Mouse (Mus musculus) heart, embryonic 15.5 days (tissue): ENCODE measurements around the gene Exosc2. TPM values are rescaled to one million over a fixed set of nuclear protein-coding genes. Genes with fewer than 3 reads are reported as not detected.

Experiments
- ATAC-seq: fragments of 200-750 bp; cut with Nextera tagmentation; replicated peaks from 2 replicates; pipeline ENCODE4 v1.8.0; 2017; ENCODE audit warnings: low read depth, moderate TSS enrichment; ENCODE audit not compliant: insufficient number of reproducible peaks, insufficient read depth, low FRiP score
- H3K27ac ChIP-seq: fragments of 300-500 bp; sonication (generic); 2 replicates; pipeline ENCODE4 v1.5.1; 2015; ENCODE audit warnings: mild to moderate bottlenecking, inconsistent platforms
- H3K27me3 ChIP-seq: fragments of 300-500 bp; sonication (generic); 2 replicates; pipeline ENCODE4 v1.6.1; 2015; ENCODE audit warnings: inconsistent platforms
- H3K36me3 ChIP-seq: fragments of 300-500 bp; sonication (generic); 2 replicates; pipeline ENCODE4 v1.6.1; 2015; ENCODE audit warnings: mild to moderate bottlenecking, inconsistent platforms
- H3K4me1 ChIP-seq: fragments of 300-500 bp; sonication (generic); replicated peaks from 2 replicates; pipeline ENCODE4 v1.6.1; 2015; ENCODE audit warnings: inconsistent platforms
- H3K4me2 ChIP-seq: fragments of 300-500 bp; sonication (generic); 2 replicates; pipeline ENCODE4 v1.6.1; 2015; ENCODE audit warnings: inconsistent platforms, mild to moderate bottlenecking, moderate library complexity
- H3K4me3 ChIP-seq: fragments of 300-500 bp; sonication (generic); 2 replicates; pipeline ENCODE4 v1.5.1; 2015; ENCODE audit warnings: mild to moderate bottlenecking, inconsistent platforms
- H3K9ac ChIP-seq: fragments of 300-500 bp; sonication (generic); 2 replicates; pipeline ENCODE4 v1.6.1; 2015; ENCODE audit warnings: mild to moderate bottlenecking, inconsistent platforms
- H3K9me3 ChIP-seq: fragments of 300-500 bp; sonication (generic); replicated peaks from 2 replicates; pipeline ENCODE4 v1.6.1; 2016; ENCODE audit warnings: inconsistent platforms
- WGBS: fragments of 180-500 bp; shearing (Covaris S2); methylation state at CpG from one replicate; pipeline ENCODE4 v1.1.7; 2015; ENCODE audit warnings: mixed read lengths; 5-methylcytosine and 5-hydroxymethylcytosine counted together
- polyA plus RNA-seq: library from polyadenylated mRNA; unstranded; fragments of >200 nt; fragmentation: Nextera tagmentation; extraction: Ambion mirVana; gene quantifications from 2 replicates; pipeline ENCODE4 v1.2.1, GENCODE M21; 2015

Gene Exosc2
- polyA plus RNA-seq, 1 experiment from 2014 or later: 30.2 TPM

DNA sequence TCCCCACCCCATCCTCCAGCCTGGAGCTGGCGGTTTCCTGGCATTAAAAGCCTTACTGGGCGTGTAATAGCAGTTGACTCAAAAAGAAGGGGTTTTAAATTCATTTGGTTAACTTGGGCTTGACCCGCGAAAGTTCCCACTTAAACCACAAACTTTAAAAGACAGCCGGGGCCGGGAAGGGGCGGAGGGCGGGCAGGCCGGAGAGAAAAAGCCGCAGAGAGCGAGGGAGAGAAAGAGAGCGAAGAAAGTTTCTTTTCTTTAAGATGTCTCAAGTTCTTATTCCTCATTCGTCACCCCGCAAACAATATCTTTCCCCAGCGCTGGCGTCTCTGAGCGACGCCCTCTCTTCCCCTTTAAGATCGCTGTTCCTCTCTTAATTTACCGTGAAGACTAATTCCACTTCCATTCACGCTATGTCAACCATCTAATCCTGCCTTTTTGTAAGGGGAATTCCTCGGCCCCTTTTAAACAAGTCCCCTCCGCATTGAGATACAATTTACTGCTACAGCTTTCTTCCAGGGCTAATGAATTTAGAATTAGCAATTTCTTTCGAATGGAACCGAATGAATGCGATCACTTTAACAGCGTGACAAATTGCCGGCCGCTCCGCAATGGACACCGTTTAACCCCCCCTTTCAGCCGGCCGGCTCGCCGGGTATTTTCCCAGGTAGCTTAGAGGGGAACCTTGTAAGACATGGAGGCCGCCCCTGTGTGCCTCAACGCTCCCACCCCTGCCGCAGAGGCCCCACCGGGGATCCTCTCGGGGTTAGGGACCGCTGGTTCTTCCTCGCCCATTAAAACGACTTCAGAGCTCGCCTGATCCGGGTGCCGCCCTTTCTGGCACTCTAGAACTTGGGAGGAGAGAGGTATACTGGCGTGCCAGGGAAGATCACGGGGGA, 29.7 kb upstream of the Exosc2 start:
- ATAC-seq: no peak
- no peaks in the 10 kb centered on the region for H3K9me3 ChIP-seq
- peak overlapping the region; percentile 22 for H3K4me3 ChIP-seq
- peaks cover 41% of the 10 kb centered on the region for H3K4me1 ChIP-seq
- H3K27ac ChIP-seq: no peak overlapping the region
- 0 out of 2 replicates have a peak overlapping the region, but pooled peaks have one; percentile 24 for H3K4me2 ChIP-seq
- 2% methylated on average over 48 of the region's 48 CpGs for WGBS
- H3K36me3 ChIP-seq: no peaks in the 10 kb centered on the region
- H3K27me3 ChIP-seq: peaks cover 99% of the 10 kb centered on the region
- H3K9ac ChIP-seq: no peak overlapping the region

DNA sequence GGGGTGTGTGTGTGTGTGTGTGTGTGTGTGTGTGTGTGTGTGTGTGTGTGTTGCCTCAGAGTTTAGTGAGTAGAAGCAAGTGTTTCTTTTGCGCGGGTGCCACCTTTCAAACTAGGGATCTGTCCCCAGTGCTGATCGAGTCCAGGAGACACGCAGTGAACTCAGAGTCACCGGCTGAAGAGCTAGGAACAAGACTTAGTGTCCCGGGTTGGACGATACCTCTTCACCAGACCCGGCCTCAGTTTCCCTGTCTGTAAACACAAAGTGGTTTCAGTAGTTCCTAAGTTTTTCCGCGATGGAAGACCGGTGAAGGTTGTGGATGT, 29.0 kb upstream of the Exosc2 start:
- H3K9me3 ChIP-seq: no peaks in the 10 kb centered on the region
- 1% methylated on average over 11 of the region's 11 CpGs for WGBS
- peaks cover 35% of the 10 kb centered on the region for H3K4me1 ChIP-seq
- no peak for ATAC-seq
- no peak overlapping the region; the same call in 1 of the 2 replicates for H3K4me3 ChIP-seq
- H3K27ac ChIP-seq: no peak overlapping the region
- H3K4me2 ChIP-seq: no peak overlapping the region
- H3K9ac ChIP-seq: no peak overlapping the region
- H3K36me3 ChIP-seq: no peaks in the 10 kb centered on the region
- H3K27me3 ChIP-seq: peaks cover 99% of the 10 kb centered on the region

DNA sequence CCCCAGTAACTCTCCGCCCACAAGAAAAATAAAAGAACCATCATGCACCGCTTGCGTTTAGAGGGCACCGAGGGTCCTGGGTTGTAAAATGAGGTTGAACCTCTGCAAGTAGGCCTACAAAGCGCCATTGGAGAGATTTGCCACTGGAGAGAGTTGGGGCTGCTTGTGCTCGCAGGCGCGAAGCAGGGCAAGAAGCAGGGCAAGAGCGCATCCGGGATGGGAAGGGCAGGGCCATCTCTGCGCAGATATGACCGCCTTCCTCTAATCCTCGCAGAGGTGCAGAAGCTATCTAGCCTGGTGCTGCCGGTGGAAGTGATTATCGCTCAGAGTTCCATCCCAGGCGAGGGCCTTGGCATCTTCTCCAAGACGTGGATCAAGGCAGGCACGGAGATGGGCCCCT, 28.6 kb upstream of the Exosc2 start:
- WGBS: 3% methylated on average over 18 of the region's 18 CpGs
- ATAC-seq: no peak
- peaks cover 99% of the 10 kb centered on the region for H3K27me3 ChIP-seq
- no peaks in the 10 kb centered on the region for H3K36me3 ChIP-seq
- no peaks in the 10 kb centered on the region for H3K9me3 ChIP-seq
- no peak overlapping the region for H3K4me2 ChIP-seq
- no peak overlapping the region for H3K9ac ChIP-seq
- no peak overlapping the region for H3K4me3 ChIP-seq
- no peak overlapping the region for H3K27ac ChIP-seq
- peaks cover 31% of the 10 kb centered on the region for H3K4me1 ChIP-seq

DNA sequence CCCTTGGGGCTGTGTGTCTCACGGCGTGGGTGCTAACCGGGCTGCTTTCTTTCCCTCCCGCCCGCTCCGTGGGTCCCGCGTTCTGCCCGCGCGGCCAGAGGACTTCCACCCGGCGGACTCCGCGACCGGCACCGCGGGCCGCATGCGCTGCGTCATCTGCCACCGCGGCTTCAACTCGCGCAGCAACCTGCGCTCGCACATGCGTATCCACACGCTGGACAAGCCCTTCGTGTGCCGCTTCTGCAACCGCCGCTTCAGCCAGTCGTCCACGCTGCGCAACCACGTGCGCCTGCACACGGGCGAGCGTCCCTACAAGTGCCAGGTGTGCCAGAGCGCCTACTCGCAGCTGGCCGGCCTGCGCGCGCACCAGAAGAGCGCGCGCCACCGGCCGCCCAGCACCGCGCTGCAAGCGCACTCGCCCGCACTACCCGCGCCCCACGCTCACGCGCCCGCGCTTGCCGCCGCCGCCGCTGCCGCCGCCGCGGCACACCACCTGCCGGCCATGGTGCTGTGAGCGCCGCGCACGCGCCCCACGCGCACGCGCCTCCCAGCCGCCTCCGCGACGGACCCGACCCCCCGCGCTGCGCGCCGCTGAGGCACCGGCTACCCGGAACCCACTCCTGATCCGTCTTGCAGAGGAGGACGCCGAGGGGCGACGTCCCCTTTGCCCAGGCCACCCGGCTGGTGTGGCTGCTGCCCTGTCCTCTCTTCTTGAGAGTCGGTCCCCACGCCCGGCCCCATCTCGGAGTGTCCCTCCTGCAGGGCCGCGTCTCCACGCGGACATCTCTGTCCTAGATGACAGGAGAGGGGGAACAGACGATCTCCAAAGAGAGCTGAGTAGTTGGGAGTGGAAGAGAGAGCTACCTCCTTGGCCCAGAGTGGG, 16.3 kb upstream of the Exosc2 start:
- peaks cover 94% of the 10 kb centered on the region for H3K27me3 ChIP-seq
- no peaks in the 10 kb centered on the region for H3K36me3 ChIP-seq
- peak overlapping the region; percentile 100 for H3K4me2 ChIP-seq
- no peak overlapping the region for H3K27ac ChIP-seq
- peak overlapping the region; percentile 59 for H3K4me3 ChIP-seq
- no peaks in the 10 kb centered on the region for H3K9me3 ChIP-seq
- 0 out of 2 replicates have a peak, but pooled peaks have one; percentile 8 for ATAC-seq
- under 1% methylated on average over 94 of the region's 109 CpGs for WGBS
- H3K4me1 ChIP-seq: peaks cover 13% of the 10 kb centered on the region
- peak overlapping the region; percentile 51 for H3K9ac ChIP-seq

DNA sequence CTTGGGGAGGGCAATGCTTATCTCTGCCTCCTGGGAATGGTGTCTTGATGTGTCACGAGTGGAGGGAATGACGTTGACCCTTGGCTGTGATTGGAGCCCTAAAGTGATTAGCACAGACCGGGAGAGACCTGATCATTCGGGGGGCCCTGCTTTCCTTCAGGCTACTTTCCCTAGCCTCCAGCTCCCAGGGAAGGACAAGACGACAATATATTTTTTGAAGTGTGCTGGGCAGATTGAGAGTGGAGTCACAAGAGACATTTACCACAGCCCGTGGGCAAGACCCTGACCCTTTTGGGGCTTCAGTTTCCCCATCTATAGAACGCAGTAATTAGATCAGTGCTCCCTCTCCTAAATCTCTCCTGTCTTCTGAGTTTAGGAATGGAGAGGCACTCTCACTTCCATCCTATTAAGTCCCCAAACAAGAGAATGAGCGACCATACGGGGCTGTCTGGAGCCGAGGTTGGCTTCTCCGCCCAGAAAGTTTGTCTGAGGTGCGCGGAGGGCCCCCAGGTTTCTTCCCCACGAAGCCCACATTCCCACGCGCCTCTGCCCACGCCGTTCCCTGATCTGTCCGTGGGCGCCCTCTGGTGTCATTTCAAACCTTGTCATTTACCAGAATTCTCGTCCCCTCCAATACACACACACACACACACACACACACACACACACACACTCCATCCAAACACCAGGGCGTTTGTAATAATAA, 15.5 kb upstream of the Exosc2 start:
- Histone ChIP-seq H3K4me2 (peak overlapping the region; percentile 100), H3K4me1 (peaks cover 13% of the 10 kb centered on the region), H3K27me3 (peaks cover 90% of the 10 kb centered on the region), H3K9ac (no peak overlapping the region), H3K9me3 (no peaks in the 10 kb centered on the region), H3K4me3 (peak overlapping the region; percentile 59), H3K27ac (no peak overlapping the region), H3K36me3 (no peaks in the 10 kb centered on the region)
- WGBS: 4% methylated on average over 22 of the region's 22 CpGs
- ATAC-seq: no peak

DNA sequence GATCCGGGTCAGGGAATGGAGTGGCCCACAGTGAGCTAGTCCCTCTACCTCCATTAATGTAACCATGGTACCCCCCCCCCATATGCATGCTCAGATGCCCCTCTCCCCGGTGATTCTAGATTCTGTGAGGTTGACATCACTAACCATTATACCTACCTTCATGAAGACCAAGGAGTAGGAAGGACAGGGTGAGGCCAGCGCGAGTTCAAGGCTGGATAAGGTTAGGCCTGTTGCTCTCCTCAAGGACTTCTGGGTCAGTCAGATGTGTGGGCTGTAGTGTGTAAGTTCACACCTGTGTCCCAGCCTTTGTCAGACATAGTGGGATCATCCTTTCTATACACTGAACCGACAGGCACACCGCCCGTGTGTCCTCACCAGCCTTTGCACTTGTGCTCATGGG, 14.1 kb upstream of the Exosc2 start:
- no peak for ATAC-seq

DNA sequence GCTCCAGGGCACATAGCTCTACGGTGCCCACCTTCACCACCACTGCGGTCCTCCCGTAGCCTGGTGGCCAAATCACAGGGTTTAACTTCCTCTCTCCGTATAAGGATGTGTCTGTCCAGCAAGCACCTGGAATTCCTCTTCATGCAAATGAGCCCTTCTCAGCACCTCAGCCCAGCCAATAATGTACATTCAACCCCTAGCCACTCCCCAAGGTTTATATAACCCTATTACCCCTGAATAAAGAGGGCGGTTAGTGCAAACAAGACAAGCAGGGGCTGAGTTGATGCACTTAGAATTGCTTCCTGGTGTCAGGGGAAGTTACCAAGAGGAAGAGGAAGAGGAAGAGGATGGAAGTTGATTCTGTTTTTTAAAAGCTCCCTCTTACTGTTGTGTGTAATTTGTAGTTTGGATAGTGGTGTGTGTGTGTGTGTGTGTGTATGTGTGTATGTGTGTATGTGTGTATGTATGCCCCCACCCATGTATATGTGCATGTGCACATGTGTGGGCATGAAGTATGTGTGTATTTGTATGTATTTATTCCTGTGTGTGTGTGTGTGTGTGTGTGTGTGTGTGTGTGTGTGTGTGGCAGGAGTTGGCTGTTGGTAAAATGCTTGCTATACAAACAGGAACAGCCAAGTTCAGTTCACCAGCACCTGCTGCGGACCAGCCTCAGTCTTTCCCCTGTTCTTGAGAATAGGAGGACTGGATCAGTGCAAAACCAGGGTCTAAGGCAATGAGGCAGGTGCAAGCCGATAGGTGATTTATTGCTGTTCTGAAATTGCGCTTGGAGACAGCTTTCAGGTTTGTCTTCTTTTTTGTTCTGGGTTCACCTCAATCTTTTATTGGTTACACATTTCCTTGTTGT, 7.3 kb upstream of the Exosc2 start:
- no peaks in the 10 kb centered on the region for H3K36me3 ChIP-seq
- H3K4me1 ChIP-seq: no peaks in the 10 kb centered on the region
- H3K9ac ChIP-seq: no peak overlapping the region
- H3K4me3 ChIP-seq: no peak overlapping the region
- H3K27ac ChIP-seq: no peak overlapping the region
- 58% methylated on average over 8 of the region's 8 CpGs for WGBS
- peaks cover 37% of the 10 kb centered on the region for H3K27me3 ChIP-seq
- ATAC-seq: no peak
- no peak overlapping the region for H3K4me2 ChIP-seq
- H3K9me3 ChIP-seq: no peaks in the 10 kb centered on the region

More for the DNA sequence above, 14.1 kb upstream of the Exosc2 start:
- Histone ChIP-seq H3K36me3 (no peaks in the 10 kb centered on the region), H3K4me2 (no peak overlapping the region), H3K4me3 (no peak overlapping the region), H3K9ac (no peak overlapping the region), H3K27ac (no peak overlapping the region), H3K9me3 (no peaks in the 10 kb centered on the region), H3K27me3 (peaks cover 81% of the 10 kb centered on the region), H3K4me1 (peaks cover 13% of the 10 kb centered on the region)
- WGBS: 80% methylated on average over 7 of the region's 7 CpGs

DNA sequence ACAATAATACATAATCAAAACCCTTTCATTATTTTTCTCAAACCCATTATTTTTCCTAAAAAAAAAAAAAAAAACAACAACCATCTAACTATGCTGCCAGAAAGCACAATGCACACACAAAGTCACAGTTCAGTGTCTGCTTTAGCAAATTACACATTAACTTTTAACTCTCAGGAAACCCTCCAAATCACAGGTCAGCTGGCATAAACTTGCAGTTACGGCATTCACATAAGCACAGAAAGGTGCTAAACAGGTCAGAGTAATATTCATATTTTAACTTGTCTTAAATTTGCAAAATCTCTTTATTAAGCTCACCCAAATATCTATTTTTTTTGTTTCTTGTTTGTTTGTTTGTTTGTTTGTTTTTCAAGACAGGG, 6.7 kb upstream of the Exosc2 start:
- H3K4me2 ChIP-seq: no peak overlapping the region
- WGBS: 91% methylated on average over 1 of the region's 1 CpGs
- no peak overlapping the region for H3K27ac ChIP-seq
- H3K36me3 ChIP-seq: no peaks in the 10 kb centered on the region
- ATAC-seq: no peak
- no peak overlapping the region for H3K9ac ChIP-seq
- no peak overlapping the region for H3K4me3 ChIP-seq
- H3K27me3 ChIP-seq: peaks cover 31% of the 10 kb centered on the region
- no peaks in the 10 kb centered on the region for H3K4me1 ChIP-seq
- H3K9me3 ChIP-seq: no peaks in the 10 kb centered on the region

DNA sequence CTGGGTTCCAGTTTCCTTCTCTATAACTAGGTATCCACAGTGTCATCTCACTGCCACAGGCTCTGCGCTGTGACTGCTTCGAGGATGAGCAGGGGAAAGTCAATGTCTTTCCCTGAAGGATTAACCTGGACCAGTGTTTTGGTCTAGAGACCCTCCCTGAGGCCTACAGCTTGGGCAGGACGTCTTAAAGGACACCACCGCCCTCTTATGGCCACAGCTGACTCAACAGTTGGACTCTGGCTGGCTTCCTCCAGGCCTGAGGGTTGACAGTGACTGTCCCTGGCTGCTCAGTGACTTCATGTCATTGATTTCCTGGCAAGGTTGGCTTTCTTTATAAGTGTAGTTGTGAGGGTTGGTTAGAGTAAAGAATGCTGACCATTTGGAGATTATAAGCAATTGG, 3.2 kb upstream of the Exosc2 start:
- peaks cover 13% of the 10 kb centered on the region for H3K27me3 ChIP-seq
- no peaks in the 10 kb centered on the region for H3K9me3 ChIP-seq
- no peak overlapping the region for H3K9ac ChIP-seq
- H3K4me1 ChIP-seq: peaks cover 8% of the 10 kb centered on the region
- no peak overlapping the region for H3K27ac ChIP-seq
- 30% methylated on average over 4 of the region's 4 CpGs for WGBS
- no peaks in the 10 kb centered on the region for H3K36me3 ChIP-seq
- no peak overlapping the region for H3K4me3 ChIP-seq
- H3K4me2 ChIP-seq: no peak overlapping the region
- no peak for ATAC-seq

DNA sequence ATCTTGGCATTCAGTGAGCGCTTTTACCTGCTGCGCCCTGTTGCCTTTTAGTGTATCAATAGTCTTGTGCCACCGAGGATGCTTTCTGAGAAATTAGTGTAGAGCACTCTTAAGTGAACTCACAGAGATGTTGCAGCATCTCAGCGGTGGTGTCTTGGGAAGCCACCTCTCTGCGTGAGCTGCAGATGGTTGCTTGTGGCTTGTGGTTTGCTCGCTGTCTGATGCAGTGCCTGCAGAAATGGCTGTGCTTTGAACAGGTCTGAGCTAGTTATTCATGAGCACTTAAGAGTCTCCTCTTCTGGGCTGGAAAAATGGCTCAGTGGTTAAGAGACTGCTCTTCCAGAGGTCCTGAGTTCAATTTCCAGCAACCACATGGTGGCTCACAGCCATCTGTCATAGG, 8.1 kb downstream of the Exosc2 start:
- no peak overlapping the region for H3K9ac ChIP-seq
- no peaks in the 10 kb centered on the region for H3K9me3 ChIP-seq
- no peak for ATAC-seq
- H3K27me3 ChIP-seq: no peaks in the 10 kb centered on the region
- H3K4me1 ChIP-seq: no peaks in the 10 kb centered on the region
- H3K4me3 ChIP-seq: no peak overlapping the region
- no peak overlapping the region for H3K4me2 ChIP-seq
- peaks cover 56% of the 10 kb centered on the region for H3K36me3 ChIP-seq
- 85% methylated on average over 6 of the region's 6 CpGs for WGBS
- no peak overlapping the region for H3K27ac ChIP-seq
